Mouse (Mus musculus): ENCODE measurements around the gene Ccdc59. TPM values are rescaled to one million over a fixed set of nuclear protein-coding genes. Genes with fewer than 3 reads are reported as not detected.

Gene Ccdc59
- polyA plus RNA-seq (2016; fragmentation: Nextera tagmentation; extraction: Ambion mirVana) = 40.8 and 45.0 TPM in 2 replicates

DNA sequence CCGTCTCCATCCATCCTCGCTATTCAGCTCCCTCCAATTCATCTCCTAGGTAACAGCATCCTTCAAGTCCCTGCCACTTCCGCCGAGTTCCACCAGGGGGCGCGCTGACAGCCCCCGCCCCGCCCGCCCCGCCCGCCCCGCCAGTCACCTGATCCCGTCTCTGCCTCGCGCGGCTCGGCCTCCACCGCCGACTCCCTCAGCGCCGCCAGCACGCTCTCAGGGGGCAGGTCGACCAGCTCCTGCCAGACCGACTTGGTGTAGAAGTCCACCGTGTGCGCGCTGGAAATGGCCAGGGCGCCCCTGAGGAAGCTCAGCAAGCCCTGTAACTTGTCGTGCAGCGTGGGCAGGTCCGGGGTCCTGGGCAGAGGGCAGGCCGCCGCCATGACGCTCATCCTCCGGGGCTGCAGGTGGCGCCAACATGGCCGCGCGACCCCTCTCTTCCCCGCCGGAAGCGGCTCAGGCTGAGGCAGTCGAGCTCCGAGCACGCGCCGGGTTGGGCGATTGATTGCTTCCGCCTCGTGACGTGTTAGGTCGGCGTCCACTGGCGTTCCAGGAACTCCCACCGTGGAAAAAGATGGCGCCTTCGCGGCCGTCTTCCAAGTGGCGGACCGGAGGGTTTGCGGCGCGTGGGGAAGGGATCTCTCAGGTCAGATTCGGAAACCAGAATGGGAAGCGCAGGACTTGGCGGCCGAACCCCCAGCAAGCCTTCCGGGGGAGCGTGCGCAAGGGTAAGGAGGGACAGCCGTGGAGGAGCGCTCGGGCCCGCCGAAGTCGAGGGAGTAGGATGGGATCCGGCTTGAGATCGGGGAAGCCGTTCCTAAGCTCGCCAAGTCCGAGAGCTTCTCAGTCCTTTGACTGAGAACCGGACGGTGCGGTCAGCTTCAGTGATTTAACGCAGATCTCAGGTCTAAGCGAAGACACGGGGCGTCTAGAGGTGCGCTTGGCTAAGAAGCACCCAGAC lies at the start of gene Ccdc59, which contains the start of gene Mettl25:
Gene Ccdc59 (plus strand): TSS at position 140 of the 961 bp plus-strand sequence.
Gene Mettl25 (minus strand): TSS at position 453 of the 961 bp plus-strand sequence.
- peak within 1 kb of the TSS; percentile 70 for H3K4me2 ChIP-seq
- WGBS = under 1% methylated on average over 87 of the region's 90 CpGs
- H3K9ac ChIP-seq = peak within 1 kb of the TSS; percentile 88
- H3K9me3 ChIP-seq (replicated peaks) = no peaks in the 10 kb centered on the region
- peak; percentile 99 for ATAC-seq (ENCODE audit: insufficient number of reproducible peaks, low FRiP score)
- no peaks in the 10 kb centered on the region for H3K27me3 ChIP-seq (replicated peaks)
- H3K4me3 ChIP-seq = peak within 1 kb of the TSS; percentile 87
- H3K27ac ChIP-seq (ENCODE audit: poor library complexity, severe bottlenecking) = peak within 1 kb of the TSS; percentile 95
- peaks cover 4% of the 10 kb centered on the region for H3K4me1 ChIP-seq (replicated peaks)
- peaks cover 36% of the 10 kb centered on the region for H3K36me3 ChIP-seq

DNA sequence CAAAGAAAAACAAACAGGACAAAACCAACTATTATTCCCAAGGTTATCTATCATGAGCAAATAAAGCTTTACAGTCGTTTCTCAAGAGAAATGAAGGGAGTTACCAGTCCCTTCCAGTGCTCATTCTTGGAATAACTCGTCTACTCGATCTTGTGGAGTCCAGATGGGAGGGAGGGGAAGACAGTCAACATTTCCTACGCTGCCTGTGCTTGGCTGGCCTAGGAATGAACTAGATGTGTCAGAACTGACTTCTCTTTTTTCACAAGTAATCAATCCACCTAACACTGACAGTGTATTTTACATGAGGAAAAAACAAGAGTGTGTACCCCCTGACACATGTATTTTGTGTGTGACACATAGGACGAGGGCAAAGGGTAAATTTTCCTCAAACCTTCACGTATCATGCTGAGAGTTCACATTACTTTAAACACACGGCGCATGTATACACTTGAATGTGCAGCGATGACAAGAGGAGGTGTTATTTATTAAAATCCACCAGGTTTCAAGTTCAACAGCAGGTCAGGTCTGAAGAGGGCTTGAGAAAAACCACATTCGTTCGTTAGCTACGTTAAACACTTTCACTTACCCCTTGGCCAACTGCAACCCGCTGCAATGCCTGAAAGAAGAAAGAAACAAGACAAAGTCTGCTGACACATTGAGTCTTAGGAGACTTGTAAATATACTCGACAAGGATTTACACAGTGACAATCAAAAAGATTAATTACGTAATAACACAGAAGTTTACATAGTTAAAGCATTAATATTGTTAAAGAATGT lies 46.9 kb upstream of the Ccdc59 start:
- no peak for ATAC-seq (ENCODE audit: insufficient number of reproducible peaks, low FRiP score)
- no peak overlapping the region for H3K4me2 ChIP-seq
- H3K9ac ChIP-seq = no peak overlapping the region
- H3K4me3 ChIP-seq = no peak overlapping the region
- peaks cover 13% of the 10 kb centered on the region for H3K36me3 ChIP-seq
- H3K9me3 ChIP-seq (replicated peaks) = no peaks in the 10 kb centered on the region
- no peak overlapping the region for H3K27ac ChIP-seq (ENCODE audit: poor library complexity, severe bottlenecking)
- 70% methylated on average over 15 of the region's 15 CpGs for WGBS
- H3K4me1 ChIP-seq (replicated peaks) = no peaks in the 10 kb centered on the region
- H3K27me3 ChIP-seq (replicated peaks) = no peaks in the 10 kb centered on the region

DNA sequence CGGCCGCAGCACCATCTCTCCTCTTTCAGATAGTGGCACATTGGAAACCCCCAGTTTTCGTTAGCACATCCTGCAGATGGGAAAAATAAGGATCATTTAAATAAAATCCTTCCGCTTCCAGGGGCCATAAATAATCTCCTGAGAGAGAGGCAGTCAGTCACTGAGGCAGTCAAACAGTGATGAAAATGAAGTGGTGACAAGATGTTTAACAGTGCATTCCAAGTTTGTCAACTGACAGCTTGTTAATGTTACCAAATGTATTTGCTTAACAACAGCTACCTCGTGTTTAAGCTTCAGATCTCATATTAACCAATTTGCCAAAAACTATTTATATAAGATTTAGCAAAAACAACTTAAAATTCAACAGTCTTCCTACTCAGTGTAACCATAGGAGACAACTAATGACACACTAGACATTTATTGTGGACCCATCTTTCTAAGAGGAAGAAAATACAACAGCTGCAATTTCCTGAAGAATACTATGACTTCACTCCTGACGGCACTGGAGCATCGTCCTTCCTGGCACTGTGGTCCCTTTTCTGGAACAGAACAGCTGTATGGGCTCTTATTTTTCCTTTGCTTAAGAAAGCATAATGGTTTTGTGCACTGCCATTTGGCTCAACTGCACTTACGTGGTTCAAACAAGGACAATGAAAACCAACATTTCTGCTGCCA lies 43.5 kb upstream of the Ccdc59 start:
- Histone ChIP-seq H3K27ac (ENCODE audit: poor library complexity, severe bottlenecking) (no peak overlapping the region), H3K9ac (no peak overlapping the region), H3K27me3 (replicated peaks) (no peaks in the 10 kb centered on the region), H3K9me3 (replicated peaks) (no peaks in the 10 kb centered on the region), H3K4me3 (no peak overlapping the region), H3K4me2 (no peak overlapping the region), H3K36me3 (peaks cover 16% of the 10 kb centered on the region), H3K4me1 (replicated peaks) (no peaks in the 10 kb centered on the region)
- 65% methylated on average over 8 of the region's 8 CpGs for WGBS
- ATAC-seq (ENCODE audit: insufficient number of reproducible peaks, low FRiP score) = no peak

DNA sequence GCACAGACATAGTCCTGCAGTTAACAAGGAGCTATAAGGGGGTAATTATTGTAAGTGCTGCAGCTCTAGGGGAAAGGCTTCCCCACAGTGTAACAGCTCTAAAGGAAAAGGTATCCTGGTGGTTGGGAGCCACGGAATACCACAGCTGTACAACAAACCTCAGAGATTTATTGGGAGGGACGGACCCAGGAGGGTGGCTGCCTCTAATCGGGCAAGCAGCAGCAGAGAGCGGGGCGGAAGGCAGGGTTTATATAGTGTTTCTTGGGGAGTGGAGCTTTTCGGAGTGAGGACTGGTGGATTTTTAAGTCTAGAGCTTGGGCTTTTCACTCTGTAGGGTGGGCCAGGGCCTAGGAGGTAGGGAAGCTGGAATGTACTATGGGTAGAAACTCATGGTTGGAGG lies 39.7 kb upstream of the Ccdc59 start:
- Histone ChIP-seq H3K4me3 (no peak overlapping the region), H3K9ac (no peak overlapping the region), H3K9me3 (replicated peaks) (no peaks in the 10 kb centered on the region), H3K4me1 (replicated peaks) (no peaks in the 10 kb centered on the region), H3K27me3 (replicated peaks) (no peaks in the 10 kb centered on the region), H3K27ac (ENCODE audit: poor library complexity, severe bottlenecking) (no peak overlapping the region), H3K4me2 (no peak overlapping the region), H3K36me3 (0 out of 2 replicates have a peak, but pooled peaks cover 3% of the 10 kb centered on the region)
- no peak for ATAC-seq (ENCODE audit: insufficient number of reproducible peaks, low FRiP score)
- WGBS = 85% methylated on average over 6 of the region's 6 CpGs

DNA sequence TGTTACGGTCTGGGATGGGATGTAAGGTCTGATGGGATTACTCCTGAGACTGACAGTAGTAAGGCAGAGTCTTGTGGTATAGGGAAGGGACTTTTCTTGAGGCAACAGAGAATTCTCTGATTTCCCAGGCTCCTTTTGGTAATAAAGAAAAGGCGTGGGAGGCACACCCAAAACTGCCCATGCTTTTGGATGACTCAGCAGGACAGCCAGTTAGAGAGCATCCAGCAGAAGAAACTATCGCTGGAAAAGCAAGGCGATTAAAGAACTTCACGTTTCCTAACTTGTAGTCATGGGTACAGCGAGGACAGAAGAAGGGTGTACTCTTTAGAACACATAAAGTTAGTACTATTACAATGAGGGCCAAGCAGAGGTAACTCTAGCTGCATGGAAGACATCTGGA lies 38.7 kb upstream of the Ccdc59 start:
- Histone ChIP-seq H3K27ac (ENCODE audit: poor library complexity, severe bottlenecking) (no peak overlapping the region), H3K27me3 (replicated peaks) (no peaks in the 10 kb centered on the region), H3K4me2 (no peak overlapping the region), H3K4me1 (replicated peaks) (no peaks in the 10 kb centered on the region), H3K9ac (no peak overlapping the region), H3K4me3 (no peak overlapping the region), H3K9me3 (replicated peaks) (no peaks in the 10 kb centered on the region), H3K36me3 (0 out of 2 replicates have a peak, but pooled peaks cover 3% of the 10 kb centered on the region)
- 88% methylated on average over 6 of the region's 6 CpGs for WGBS
- ATAC-seq (ENCODE audit: insufficient number of reproducible peaks, low FRiP score) = no peak

DNA sequence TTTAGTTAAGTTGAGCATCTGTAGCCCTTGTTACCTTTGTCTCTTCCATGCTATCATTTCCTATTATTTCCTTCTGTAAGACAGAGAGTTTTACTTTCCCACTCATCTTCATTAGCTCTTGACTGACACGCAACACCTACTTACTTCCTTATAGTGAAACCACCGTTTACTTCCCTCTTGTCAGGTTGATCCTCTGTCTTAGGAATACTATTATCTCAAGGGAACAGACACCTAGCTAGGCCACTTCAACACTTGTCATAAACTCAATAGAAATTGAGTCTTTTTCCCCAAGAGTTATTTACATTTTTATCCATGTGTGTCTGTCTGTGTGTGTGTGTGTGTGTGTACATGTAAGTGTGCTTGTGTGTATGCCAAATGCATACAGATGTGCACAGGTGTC lies 37.4 kb upstream of the Ccdc59 start:
- Histone ChIP-seq H3K9me3 (replicated peaks) (no peaks in the 10 kb centered on the region), H3K4me2 (no peak overlapping the region), H3K27me3 (replicated peaks) (no peaks in the 10 kb centered on the region), H3K4me3 (no peak overlapping the region), H3K9ac (no peak overlapping the region), H3K4me1 (replicated peaks) (no peaks in the 10 kb centered on the region), H3K27ac (ENCODE audit: poor library complexity, severe bottlenecking) (no peak overlapping the region), H3K36me3 (0 out of 2 replicates have a peak, but pooled peaks cover 3% of the 10 kb centered on the region)
- ATAC-seq (ENCODE audit: insufficient number of reproducible peaks, low FRiP score) = no peak
- 81% methylated on average over 2 of the region's 2 CpGs for WGBS

GRCm38 (mm10) chr10:105806259-105807010 lies 34.4 kb upstream of the Ccdc59 start:
- ATAC-seq (ENCODE audit: insufficient number of reproducible peaks, low FRiP score) = no peak
- H3K27me3 ChIP-seq (replicated peaks) = no peaks in the 10 kb centered on the region
- H3K4me3 ChIP-seq = no peak overlapping the region
- 85% methylated on average over 7 of the region's 7 CpGs for WGBS
- no peak overlapping the region for H3K4me2 ChIP-seq
- H3K27ac ChIP-seq (ENCODE audit: poor library complexity, severe bottlenecking) = no peak overlapping the region
- H3K4me1 ChIP-seq (replicated peaks) = no peaks in the 10 kb centered on the region
- no peaks in the 10 kb centered on the region; the same call in 1 of the 2 replicates for H3K36me3 ChIP-seq
- H3K9me3 ChIP-seq (replicated peaks) = no peaks in the 10 kb centered on the region
- no peak overlapping the region for H3K9ac ChIP-seq

- H3K27ac ChIP-seq (ENCODE audit: poor library complexity, severe bottlenecking) = no peak overlapping the region
- no peak for ATAC-seq (ENCODE audit: insufficient number of reproducible peaks, low FRiP score)
- 61% methylated on average over 10 of the region's 10 CpGs for WGBS
- no peak overlapping the region for H3K4me2 ChIP-seq
- no peaks in the 10 kb centered on the region for H3K4me1 ChIP-seq (replicated peaks)
- 0 out of 2 replicates have a peak, but pooled peaks cover 10% of the 10 kb centered on the region for H3K36me3 ChIP-seq
- H3K9ac ChIP-seq = no peak overlapping the region
- no peaks in the 10 kb centered on the region for H3K27me3 ChIP-seq (replicated peaks)
- H3K9me3 ChIP-seq (replicated peaks) = no peaks in the 10 kb centered on the region
- H3K4me3 ChIP-seq = no peak overlapping the region
These were observed 6.1 kb upstream of the Ccdc59 start for GRCm38 (mm10) chr10:105834627-105835228.

DNA sequence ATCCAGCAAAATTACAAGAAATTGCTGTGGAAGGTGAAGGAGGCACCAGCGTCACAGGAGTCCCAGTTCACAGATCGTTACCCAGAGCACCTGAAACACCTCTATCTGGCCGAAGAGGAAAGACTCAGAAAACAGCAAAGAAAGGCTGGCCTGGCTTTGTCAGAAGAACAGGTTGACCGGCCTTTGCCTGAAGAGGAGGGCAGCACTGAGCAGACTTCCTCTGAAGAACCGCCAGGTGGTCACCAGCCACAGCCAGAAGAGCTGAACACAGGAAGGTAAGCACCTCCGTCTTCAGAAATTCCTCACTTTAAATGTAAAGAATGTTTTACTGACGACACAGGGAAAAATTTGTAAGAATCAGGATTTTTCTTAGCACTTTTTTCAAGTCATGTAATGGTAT lies 1.7 kb downstream of the Ccdc59 start:
- H3K4me3 ChIP-seq = no peak overlapping the region
- H3K9me3 ChIP-seq (replicated peaks) = no peaks in the 10 kb centered on the region
- no peak for ATAC-seq (ENCODE audit: insufficient number of reproducible peaks, low FRiP score)
- H3K27ac ChIP-seq (ENCODE audit: poor library complexity, severe bottlenecking) = no peak overlapping the region
- peaks cover 4% of the 10 kb centered on the region for H3K4me1 ChIP-seq (replicated peaks)
- H3K9ac ChIP-seq = no peak overlapping the region
- H3K4me2 ChIP-seq = no peak overlapping the region
- peaks cover 44% of the 10 kb centered on the region for H3K36me3 ChIP-seq
- H3K27me3 ChIP-seq (replicated peaks) = no peaks in the 10 kb centered on the region
- 75% methylated on average over 7 of the region's 7 CpGs for WGBS

DNA sequence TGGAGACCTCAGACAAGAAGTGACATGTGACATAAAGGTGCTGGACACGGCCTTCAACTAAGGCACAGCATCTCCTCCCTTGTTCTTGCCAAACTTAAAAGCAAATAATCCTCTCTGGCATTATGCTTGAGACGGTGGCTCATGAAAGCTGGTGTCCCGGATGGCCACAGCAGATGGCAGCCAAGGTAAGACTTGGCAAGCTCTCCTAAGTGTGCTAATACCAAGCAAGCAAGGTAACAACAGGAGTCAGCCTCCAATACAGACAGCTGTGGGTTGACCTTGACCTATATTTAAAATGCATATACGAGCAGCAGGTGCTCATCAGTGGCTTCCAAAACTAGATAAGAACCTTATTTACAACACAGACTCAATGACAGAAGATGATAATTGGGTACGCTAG lies 9.4 kb downstream of the Ccdc59 start:
- Histone ChIP-seq H3K27me3 (replicated peaks) (no peaks in the 10 kb centered on the region), H3K4me3 (no peak overlapping the region), H3K27ac (ENCODE audit: poor library complexity, severe bottlenecking) (no peak overlapping the region), H3K4me2 (no peak overlapping the region), H3K36me3 (peaks cover 40% of the 10 kb centered on the region), H3K4me1 (replicated peaks) (peaks cover 7% of the 10 kb centered on the region), H3K9ac (no peak overlapping the region), H3K9me3 (replicated peaks) (no peaks in the 10 kb centered on the region)
- no peak for ATAC-seq (ENCODE audit: insufficient number of reproducible peaks, low FRiP score)
- 84% methylated on average over 5 of the region's 5 CpGs for WGBS
